ENCODE assay signal across 20 mouse cellular contexts in genomic region chr14:16563912-16564311, GRCm38 (mm10).
"Had no signal": no experiment of that assay in that cellular context is flagged by ENCODE, and none has a peak within 500 bp of the region (broad histone marks: within the 10 kb centered on the region; RNA-seq: fewer than 3 reads in every experiment).

No protein-coding gene starts in this region.

- DNase-seq: kidney, adult 18-20 months; kidney, adult 9 months; kidney, postnatal 14 days; kidney, postnatal 4 days; left cerebral cortex, postnatal 4 days; liver, postnatal 0 days; lung, postnatal 10 days; thymus, adult 18-20 months; thymus, postnatal 36 days had no signal

- H3K27ac ChIP-seq: limb, embryonic 12.5 days; limb, embryonic 15.5 days; liver, embryonic 14.5 days; lung, embryonic 15.5 days; midbrain, embryonic 12.5 days; midbrain, embryonic 15.5 days; neural tube, embryonic 13.5 days; stomach, postnatal 0 days had no signal

- ATAC-seq: inflammation-experienced regulatory T-cells, adult 6 months; intestine, embryonic 16.5 days; liver, postnatal 0 days; midbrain, embryonic 15.5 days had no signal

- H3K4me3 ChIP-seq: limb, embryonic 12.5 days; limb, embryonic 15.5 days; lung, embryonic 15.5 days; midbrain, embryonic 12.5 days; midbrain, embryonic 15.5 days; myocyte; neural tube, embryonic 13.5 days had no signal
